ENCODE assay signal across 30 mouse cellular contexts in the genomic region with DNA sequence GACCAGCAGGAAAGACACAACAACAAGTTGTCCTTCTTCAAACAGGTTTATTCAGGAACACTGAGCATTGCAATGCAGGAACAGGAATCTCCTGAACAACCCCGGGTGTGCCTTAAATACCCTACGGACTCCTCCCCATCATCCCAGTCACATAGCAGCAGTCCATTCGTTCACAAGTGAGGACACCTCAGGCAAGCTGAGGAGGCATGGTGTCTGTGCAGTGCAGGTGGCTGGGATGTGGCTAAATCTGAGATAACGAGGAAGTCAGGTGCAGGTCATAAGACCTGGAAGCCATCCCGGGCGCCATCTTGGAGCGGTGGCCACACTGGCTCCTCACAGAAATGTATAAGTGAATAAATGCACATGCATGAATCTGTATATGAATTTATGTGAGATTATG.
"Had no signal": no experiment of that assay in that cellular context is flagged by ENCODE, and none has a peak within 500 bp of the region (broad histone marks: within the 10 kb centered on the region; RNA-seq: fewer than 3 reads in every experiment).

No protein-coding gene starts in this region.

- DNase-seq: heart, postnatal 10 days; heart, postnatal 14 days; heart, postnatal 36 days; heart, postnatal 4 days; kidney, adult 11 months; kidney, adult 18-20 months; kidney, adult 2 months; kidney, adult 8-10 months; kidney, adult 9 months; kidney, postnatal 10 days; kidney, postnatal 14 days; kidney, postnatal 25 days; kidney, postnatal 36 days; kidney, postnatal 4 days; layer of hippocampus, adult 9-11 months; layer of hippocampus, postnatal 36 days had no signal

- H3K9ac ChIP-seq: heart, embryonic 12.5 days; heart, embryonic 13.5 days; heart, embryonic 15.5 days; hindbrain, embryonic 12.5 days; hindbrain, embryonic 13.5 days; hindbrain, embryonic 14.5 days; hindbrain, embryonic 15.5 days; intestine, embryonic 15.5 days; kidney, embryonic 15.5 days had no signal

- H3K36me3 ChIP-seq: heart, embryonic 12.5 days; heart, embryonic 13.5 days; heart, embryonic 15.5 days; hindbrain, embryonic 10.5 days; hindbrain, embryonic 12.5 days; hindbrain, embryonic 13.5 days; hindbrain, embryonic 15.5 days; intestine, embryonic 15.5 days; kidney, embryonic 15.5 days had no signal

- H3K27me3 ChIP-seq: heart, embryonic 12.5 days; heart, embryonic 13.5 days; heart, embryonic 15.5 days; hindbrain, embryonic 12.5 days; hindbrain, embryonic 13.5 days; hindbrain, embryonic 15.5 days; intestine, embryonic 15.5 days; kidney, embryonic 15.5 days had no signal

- H3K4me1 ChIP-seq: heart, embryonic 12.5 days; heart, embryonic 13.5 days; heart, embryonic 15.5 days; hindbrain, embryonic 10.5 days; hindbrain, embryonic 12.5 days; hindbrain, embryonic 13.5 days; hindbrain, embryonic 15.5 days; intestine, embryonic 15.5 days; kidney, embryonic 15.5 days had no signal

- H3K4me3 ChIP-seq: heart, embryonic 12.5 days; heart, embryonic 13.5 days; heart, embryonic 15.5 days; hindbrain, embryonic 10.5 days; hindbrain, embryonic 12.5 days; hindbrain, embryonic 13.5 days; hindbrain, embryonic 15.5 days; intestine, embryonic 15.5 days; kidney, embryonic 15.5 days; layer of hippocampus, adult 2 months; left cerebral cortex, adult 2 months had no signal

- H3K27ac ChIP-seq: heart, embryonic 13.5 days; heart, embryonic 15.5 days; hindbrain, embryonic 10.5 days; hindbrain, embryonic 12.5 days; hindbrain, embryonic 13.5 days; hindbrain, embryonic 14.5 days; hindbrain, embryonic 15.5 days; hindbrain, postnatal 0 days; intestine, embryonic 15.5 days; kidney, embryonic 15.5 days; kidney, postnatal 0 days; layer of hippocampus, adult 2 months; left cerebral cortex, adult 2 months had no signal

- H3K9me3 ChIP-seq: heart, embryonic 13.5 days; heart, embryonic 15.5 days; hindbrain, embryonic 10.5 days; hindbrain, embryonic 12.5 days; hindbrain, embryonic 13.5 days; hindbrain, embryonic 15.5 days; intestine, embryonic 15.5 days; kidney, embryonic 15.5 days had no signal
